Mouse (Mus musculus) cerebellum, adult 2 months (tissue): ENCODE data around the gene Sprtn.

Experiments used
- CTCF ChIP-seq: fragments of 200-500 bp; IDR thresholded peaks from 2 replicates; pipeline ENCODE4 v1.5.1; 2011; ENCODE audit warnings: low read depth, mild to moderate bottlenecking, control low read depth, low read length, moderate library complexity, borderline replicate concordance; ENCODE audit not compliant: insufficient read depth
- POLR2A ChIP-seq: fragments of 200-500 bp; IDR thresholded peaks from 2 replicates; pipeline ENCODE4 v1.6.1; 2011; ENCODE audit warnings: low read length, control low read depth, borderline replicate concordance; ENCODE audit not compliant: insufficient read depth

- TF ChIP-seq CTCF (no peak), POLR2A (no peak)
Measured at GRCm38 (mm10) chr8:124911938-124912872, 14.5 kb downstream of the Sprtn start.
